Mouse (Mus musculus) induced T-regulatory cell, adult 2 months (primary cell): ENCODE data around the gene Gstt4.
"Not testable (repeated sequence)": the region's sequence is repeated elsewhere in the genome, so short reads cannot be mapped to it uniquely, and the experiment has no call there.

Source experiments
- DNase-seq: peaks from one replicate; pipeline ENCODE4 v3.0.0-alpha.2; 2012; ENCODE audit warnings: low read depth

Gstt4 gene

DNA sequence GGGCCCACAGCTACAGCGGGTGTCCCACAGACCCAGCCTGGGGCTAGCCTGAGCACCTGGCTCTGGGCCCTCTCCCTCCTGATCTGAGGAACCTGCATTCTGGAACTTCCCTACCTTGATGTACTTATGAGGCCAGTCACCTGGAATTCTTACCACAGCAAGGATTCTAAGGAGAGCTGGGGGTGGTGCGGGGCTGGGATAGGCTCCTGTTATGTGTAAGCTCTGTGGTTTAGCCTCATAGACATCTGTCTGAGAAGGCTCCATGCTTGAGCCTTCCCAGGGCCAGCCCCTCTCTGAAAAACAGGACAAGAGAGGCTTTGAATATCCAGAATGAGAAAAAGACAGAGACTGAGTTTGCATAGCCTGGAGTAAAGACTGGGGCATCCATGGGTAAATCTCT is at the start of gene Gstt4:
Gstt4 (minus strand) TSS at position 101 of the 400 bp plus-strand sequence.
- DNase-seq = no peak

DNA sequence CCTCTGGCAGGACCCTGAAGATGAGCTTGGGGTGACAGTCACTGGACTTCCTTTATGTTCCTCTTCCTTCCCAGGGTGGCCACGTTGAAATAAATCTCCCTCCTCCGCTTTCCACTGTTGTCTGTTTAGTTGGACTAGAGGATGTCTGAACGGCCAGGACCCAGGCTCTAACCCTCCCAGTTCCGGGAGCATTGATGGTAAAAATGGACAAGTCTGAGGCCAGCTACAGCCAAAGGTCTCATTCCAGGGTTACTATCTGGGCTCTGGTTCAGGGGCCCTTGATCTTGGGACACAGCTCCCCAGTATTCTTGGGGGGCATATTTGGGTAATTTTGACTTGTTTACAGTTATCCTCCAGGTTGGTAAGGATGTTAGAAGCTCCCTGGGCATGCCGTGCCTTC is 39.2 kb upstream of the Gstt4 start:
- no peak for DNase-seq

GRCm38 (mm10) chr10:75860746-75861145 is 38.4 kb upstream of the Gstt4 start:
- no peak for DNase-seq

DNA sequence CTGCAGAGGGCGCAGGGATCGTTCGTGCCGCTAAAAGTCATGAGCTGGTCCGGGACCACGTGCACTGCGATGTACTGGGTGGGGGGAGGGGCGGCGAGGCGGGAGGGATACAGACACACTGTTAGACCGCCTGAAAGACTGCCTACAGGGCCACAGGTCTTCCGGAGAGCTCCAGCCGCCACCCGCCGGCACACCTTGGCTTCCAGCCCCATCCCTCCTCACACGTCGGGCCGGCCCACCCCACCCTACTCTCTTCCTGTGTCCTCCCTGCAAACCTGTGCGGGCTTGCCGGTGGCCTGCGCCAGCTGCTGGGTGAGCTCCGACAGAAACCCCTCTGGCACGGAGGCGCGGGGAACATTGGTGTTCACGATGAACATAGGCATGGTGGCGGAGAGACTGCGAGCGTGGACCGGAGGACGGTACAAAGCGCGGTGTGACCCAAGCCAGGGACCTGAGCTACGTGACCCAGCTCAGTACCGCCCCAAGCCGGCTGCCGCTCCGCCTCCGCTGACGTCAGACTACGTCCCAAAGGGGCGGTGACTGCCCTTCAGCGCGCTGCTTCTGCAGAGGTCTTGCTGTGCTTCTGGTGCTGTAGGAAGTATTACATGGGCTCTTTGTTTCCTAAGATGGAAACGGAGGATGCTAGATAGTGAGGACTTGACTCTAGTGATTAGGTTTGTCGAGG is 37.6 kb upstream of the Gstt4 start, which contains the start of gene Mif:
Mif (minus strand) TSS at position 455 of the 685 bp plus-strand sequence.
- peak; percentile 96 for DNase-seq

DNA sequence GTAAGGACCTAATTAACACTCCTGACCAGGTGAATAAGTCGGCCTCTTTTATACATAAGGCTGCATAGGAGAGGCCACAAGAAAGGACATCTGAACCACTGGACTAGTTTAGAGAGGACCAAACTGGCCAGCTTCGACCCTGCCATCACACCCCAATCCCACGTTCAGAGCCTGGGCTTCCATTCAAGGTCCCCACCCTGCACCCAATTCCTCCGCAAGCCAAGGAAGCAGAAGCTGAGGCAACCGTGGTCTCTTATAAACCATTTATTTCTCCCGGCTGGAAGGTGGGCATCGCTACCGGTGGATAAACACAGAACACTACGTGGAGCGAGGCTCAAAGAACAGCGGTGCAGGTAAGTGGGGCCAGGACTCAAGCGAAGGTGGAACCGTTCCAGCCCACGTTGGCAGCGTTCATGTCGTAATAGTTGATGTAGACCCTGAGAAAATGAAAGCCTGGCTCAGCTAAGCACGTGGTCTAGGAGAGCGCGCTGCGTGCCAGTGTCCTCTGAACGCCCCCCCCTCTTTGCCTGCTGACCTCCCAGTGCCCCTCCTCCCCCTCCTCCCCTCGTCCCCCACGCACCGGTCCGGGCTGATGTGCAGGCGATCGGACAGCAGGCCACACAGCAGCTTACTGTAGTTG is 36.9 kb upstream of the Gstt4 start:
- DNase-seq = peak; percentile 72

GRCm38 (mm10) chr10:75857598-75857997 is 35.3 kb upstream of the Gstt4 start:
- no peak for DNase-seq

GRCm38 (mm10) chr10:75856976-75857375 is 34.6 kb upstream of the Gstt4 start:
- no peak for DNase-seq

DNA sequence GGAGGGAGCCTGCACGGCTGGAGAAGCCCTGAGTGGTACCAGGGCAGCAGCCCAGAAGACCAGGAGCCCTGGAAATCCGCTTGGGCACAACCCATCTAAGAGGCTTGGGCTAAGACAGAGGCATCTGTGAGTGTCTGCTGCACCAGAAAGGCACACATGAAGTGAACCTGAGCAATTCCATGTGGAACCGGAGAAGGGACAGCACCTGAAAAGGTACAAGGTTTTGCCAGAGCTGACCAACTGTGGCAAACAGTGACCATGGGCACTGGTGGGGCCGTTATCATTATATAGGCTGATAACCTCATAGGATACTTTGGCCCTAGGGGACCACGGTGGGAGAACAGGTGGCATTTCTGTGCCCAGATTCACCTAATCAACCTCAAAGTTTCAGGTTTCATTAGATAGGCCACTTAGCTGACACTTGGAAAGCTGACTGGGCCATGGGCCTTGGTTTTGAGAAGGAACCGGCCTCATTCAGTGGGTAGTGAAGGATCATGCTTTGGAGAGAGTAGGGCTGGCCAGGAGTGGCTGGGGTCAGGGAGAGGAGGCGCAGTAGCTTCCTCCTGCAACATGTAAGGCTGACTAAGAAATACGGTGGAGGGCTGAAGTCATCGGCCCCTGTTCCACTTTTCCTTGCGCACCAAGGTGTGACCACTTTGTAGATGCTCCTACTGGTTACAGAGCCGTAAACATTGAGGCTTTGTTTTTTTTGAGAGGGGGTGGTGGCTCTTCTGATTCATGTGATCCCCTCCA is 34.0 kb upstream of the Gstt4 start:
- no peak for DNase-seq

DNA sequence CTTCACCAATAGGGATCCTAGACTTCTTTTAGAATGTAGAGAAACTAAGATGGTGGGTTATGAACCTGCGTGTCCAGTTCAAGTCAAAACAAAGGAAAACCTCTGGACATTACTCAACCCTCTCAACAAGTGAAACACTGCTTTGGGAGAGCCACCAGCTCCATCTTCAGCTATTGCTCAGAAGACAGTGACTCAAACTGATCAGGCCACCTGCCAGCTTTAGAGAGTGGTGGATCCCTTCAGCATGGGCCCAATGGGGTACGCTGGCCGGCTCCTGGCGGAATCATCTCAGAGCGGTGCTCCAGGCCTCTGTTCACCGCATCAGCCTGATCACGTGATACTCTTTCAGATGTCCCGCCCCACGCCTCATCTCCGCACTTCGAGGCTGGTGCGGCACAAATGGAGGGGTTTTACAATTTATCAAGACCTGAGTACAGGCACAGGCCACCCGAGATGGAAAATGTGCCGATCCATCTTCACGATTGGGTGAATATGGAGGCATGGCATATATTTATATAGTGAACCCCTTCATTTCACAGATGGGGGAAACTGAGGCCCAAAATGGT is 33.2 kb upstream of the Gstt4 start:
- no peak for DNase-seq

DNA sequence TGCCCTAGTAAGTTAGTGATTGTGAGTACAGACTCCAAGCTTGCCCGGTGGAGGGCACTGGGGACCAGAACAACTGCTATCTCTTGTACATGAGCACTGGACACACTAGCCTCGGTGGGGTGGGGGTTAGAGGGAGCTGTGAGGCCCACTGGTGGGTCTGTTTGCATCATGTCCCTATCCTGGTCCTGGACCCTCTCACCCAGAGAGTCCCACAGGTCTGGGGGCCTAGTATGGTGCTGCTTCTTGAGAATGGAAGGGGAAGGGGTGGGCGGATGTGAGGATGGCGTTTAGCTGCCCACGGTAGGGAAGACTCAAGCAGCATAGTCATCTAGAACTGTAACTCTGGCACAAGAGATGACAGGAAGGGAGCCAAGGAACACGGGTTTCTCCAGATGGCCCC is 32.4 kb upstream of the Gstt4 start:
- no peak for DNase-seq

DNA sequence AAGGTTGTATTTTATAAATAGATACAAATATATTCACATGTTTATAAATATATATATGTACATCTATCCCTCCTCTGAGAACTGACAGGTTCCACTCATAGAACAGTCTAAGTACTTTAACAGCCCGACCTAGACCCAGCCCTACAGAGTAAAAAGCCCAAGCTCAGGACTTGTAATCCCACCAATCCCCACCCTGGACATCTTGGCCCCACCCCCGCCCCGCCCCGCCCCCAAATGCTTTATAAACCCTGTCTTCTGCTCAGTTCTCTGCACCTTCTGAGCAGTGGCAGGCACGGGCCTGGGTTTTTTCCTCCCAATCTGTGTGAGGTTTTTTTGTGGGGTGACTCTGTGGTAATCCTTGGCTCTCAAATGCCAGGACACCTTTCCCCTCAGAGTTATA is 31.8 kb upstream of the Gstt4 start:
- no peak for DNase-seq

- peak; percentile 95 for DNase-seq
Observed at GRCm38 (mm10) chr10:75853452-75853851, 31.1 kb upstream of the Gstt4 start.

- DNase-seq = no peak
Observed at GRCm38 (mm10) chr10:75852539-75853125, 30.3 kb upstream of the Gstt4 start.

DNA sequence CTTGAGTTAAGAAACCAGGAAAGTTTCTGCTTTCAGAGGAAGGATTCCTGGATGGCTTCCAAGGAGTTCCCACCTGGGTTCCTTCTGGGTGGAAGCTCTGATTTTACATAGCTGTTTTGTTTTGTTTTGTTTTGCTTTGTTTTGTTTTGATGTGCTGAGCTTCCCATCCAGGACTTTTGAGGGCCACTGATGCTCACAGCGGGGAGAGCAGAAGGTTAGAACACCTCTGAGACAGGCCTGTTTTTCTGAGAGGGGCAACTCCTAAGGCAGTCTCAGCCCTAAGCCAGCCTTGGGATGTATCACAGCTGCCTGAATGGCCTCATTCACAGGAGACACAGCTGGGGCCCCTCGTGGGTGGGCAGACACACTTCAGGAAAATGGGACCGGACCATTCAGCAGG is 29.3 kb upstream of the Gstt4 start:
- DNase-seq = no peak

DNA sequence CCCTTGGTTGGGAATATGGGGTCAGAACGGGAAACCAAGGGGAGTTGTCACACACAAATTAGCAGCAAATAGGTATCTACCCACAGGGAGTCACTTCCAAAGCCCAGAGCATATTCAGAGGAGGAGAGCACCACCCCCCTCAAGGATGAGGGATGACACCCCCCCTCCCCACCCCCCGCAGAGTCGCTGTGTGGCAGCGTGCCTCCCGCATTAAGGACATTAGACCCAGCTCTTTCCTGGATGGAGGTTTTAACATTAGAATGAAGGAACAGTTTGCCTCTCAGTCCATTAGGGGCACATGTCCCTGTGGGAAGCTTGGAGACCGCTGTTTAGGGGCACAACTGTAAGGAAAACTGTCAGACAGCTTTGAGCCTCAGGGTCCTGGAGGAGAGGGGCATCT is 28.7 kb upstream of the Gstt4 start:
- no peak for DNase-seq

DNA sequence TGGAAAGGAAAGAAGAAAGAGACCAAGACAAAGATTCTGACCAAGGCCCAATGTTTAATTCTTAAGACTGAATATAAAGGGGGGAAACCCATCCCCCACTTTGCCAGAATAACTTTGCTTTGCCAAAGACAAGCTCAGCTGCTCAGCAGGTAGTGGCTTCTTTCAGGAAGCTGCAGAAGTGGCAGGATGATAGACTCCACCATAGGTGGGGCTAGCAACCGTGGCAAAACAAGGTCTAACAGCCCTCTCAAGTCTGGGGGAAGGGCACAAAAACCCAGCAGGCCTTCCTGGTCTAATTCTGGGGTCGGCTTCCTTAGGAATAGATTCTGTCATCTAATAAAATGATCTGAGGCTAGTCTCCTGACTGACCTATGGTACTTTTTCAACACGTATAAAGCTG is 26.0 kb upstream of the Gstt4 start:
- no peak for DNase-seq

DNA sequence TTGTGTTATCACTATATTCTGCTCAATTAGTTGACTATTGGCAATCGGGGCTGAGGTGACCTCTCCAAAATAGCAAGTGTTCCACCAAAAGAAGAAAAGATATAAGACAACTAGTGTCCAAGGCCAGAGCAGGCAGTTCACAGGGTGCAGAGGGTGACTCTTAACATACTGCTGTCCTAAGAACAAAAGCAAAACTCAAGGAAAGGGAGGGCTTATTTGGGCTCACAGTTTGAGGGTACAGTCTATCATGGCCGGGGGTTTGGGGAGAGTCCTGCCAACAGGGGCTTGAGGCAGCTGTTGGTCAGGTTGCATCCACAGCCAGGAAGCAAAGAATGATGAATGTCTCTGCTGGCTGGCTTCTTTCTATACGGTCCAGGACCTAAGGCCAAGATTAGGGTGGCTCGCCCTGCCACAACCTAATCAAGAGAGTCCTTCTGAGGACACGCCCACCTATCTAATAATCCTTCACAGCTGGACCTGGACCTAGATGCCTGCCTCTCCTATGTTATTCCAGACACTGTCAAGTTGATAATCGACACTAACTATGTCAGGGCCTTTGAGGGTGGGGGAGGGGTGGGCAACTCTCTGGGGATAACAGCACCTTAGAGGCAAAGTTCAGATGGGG is 23.1 kb upstream of the Gstt4 start:
- no peak for DNase-seq

DNA sequence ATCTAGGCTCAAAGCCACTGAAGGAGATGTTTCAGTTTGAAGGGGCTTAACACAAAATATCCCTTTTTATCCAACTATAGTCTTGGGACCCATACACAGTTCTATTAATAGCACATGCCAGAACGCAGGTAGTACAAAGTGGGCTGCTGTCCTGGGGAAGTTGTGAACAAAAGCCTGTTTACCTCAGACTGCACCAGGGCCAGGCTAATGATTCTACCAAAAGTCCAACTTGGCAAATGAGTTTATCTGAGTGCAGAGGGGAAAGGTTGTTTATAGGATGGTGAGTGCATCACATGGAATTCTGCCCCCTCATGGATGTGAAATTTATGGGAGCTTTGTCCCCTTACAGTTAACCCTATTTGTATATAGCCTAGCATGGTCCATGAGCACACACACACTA is 22.5 kb upstream of the Gstt4 start:
- DNase-seq = no peak

GRCm38 (mm10) chr10:75843898-75844297 is 21.6 kb upstream of the Gstt4 start:
- not testable (repeated sequence) for DNase-seq

GRCm38 (mm10) chr10:75839092-75839491 is 16.7 kb upstream of the Gstt4 start:
- DNase-seq = peak; percentile 82

- peak; percentile 89 for DNase-seq
Observed at GRCm38 (mm10) chr10:75837248-75837759, 15.0 kb upstream of the Gstt4 start, which contains the start of gene Gstt2. Gene Gstt2 (minus strand): TSS chr10:75837424.
